Mouse (Mus musculus): ENCODE measurements around the gene Iqcg.

Iqcg gene

GRCm38 (mm10) chr16:32972535-32972934 lies 83.5 kb downstream of the Iqcg start:
- no peak for DNase-seq
